Mouse (Mus musculus) lung, adult 2 months (tissue): ENCODE data around the gene Shisa5. TPM values are rescaled to one million over a fixed set of nuclear protein-coding genes. Genes with fewer than 3 reads are reported as not detected.

Experiments used
- DNase-seq: peaks from one replicate; pipeline ENCODE4 v3.0.0; 2022
- H3K4me1 ChIP-seq: fragments of 200-500 bp; 2 replicates; pipeline ENCODE4 v1.6.1; 2011; ENCODE audit warnings: low read length; ENCODE audit not compliant: control insufficient read depth, insufficient read depth
- H3K4me3 ChIP-seq: fragments of 200-500 bp; replicated peaks from 2 replicates; pipeline ENCODE3; 2011; ENCODE audit warnings: low read depth, mild to moderate bottlenecking, control low read depth, low read length; ENCODE audit errors: extremely low read depth
- CTCF ChIP-seq: fragments of 200-500 bp; IDR thresholded peaks from 2 replicates; pipeline ENCODE4 v1.5.1; 2011; ENCODE audit warnings: mild to moderate bottlenecking, low read length, control low read depth; ENCODE audit not compliant: insufficient read depth
- POLR2A ChIP-seq: fragments of 200-500 bp; IDR thresholded peaks from 2 replicates; pipeline ENCODE4 v1.6.1; 2011; ENCODE audit warnings: low read depth, mild to moderate bottlenecking, control low read depth, low read length, borderline replicate concordance; ENCODE audit errors: extremely low read depth
- WGBS: fragments of 180-500 bp; shearing (Covaris S2); methylation state at CpG from one replicate; pipeline ENCODE4 v1.1.7; 2018; 5-methylcytosine and 5-hydroxymethylcytosine counted together
- polyA plus RNA-seq: library from polyadenylated mRNA; depleted of rRNA; stranded (reverse); fragments of >200 nt; gene quantifications from 2 replicates; pipeline ENCODE4 v1.2.3, GENCODE M21; 2012

Gene Shisa5
- polyA plus RNA-seq, 1 experiment, result 918 TPM

- 81% methylated on average over 6 of the region's 6 CpGs for WGBS
- DNase-seq, result no peak
- TF ChIP-seq POLR2A (no peak), CTCF (no peak)
- no peaks in the 10 kb centered on the region; the same call in 1 of the 2 replicates for H3K4me1 ChIP-seq
- no peak overlapping the region for H3K4me3 ChIP-seq
Observed at GRCm38 (mm10) chr9:109032435-109032834, 5.9 kb upstream of the Shisa5 start.

- TF ChIP-seq CTCF, result no peak
- peak; percentile 61; the same call in 1 of the 2 replicates for TF ChIP-seq POLR2A
- WGBS, result 5% methylated on average over 8 of the region's 8 CpGs
- Histone ChIP-seq H3K4me3 (peak overlapping the region; percentile 87), H3K4me1 (peaks cover 18% of the 10 kb centered on the region)
- DNase-seq, result peak; percentile 69
Observed at GRCm38 (mm10) chr9:109038901-109039364, 568 bp downstream of the Shisa5 start.

- no peak for DNase-seq
- Histone ChIP-seq H3K4me3 (peak overlapping the region; percentile 87), H3K4me1 (peaks cover 18% of the 10 kb centered on the region)
- TF ChIP-seq POLR2A (no peak), CTCF (no peak)
- WGBS, result 36% methylated on average over 4 of the region's 4 CpGs
Observed at GRCm38 (mm10) chr9:109039681-109040080, 1.3 kb downstream of the Shisa5 start.

- TF ChIP-seq CTCF, result no peak
- TF ChIP-seq POLR2A, result no peak
- no peak for DNase-seq
- Histone ChIP-seq H3K4me1 (peaks cover 18% of the 10 kb centered on the region), H3K4me3 (peak overlapping the region; percentile 87)
- WGBS, result 35% methylated on average over 8 of the region's 8 CpGs
Observed at GRCm38 (mm10) chr9:109040216-109040615, 1.9 kb downstream of the Shisa5 start.

GRCm38 (mm10) chr9:109040906-109041305, 2.5 kb downstream of the Shisa5 start:
- 24% methylated on average over 6 of the region's 6 CpGs for WGBS
- TF ChIP-seq CTCF (no peak), POLR2A (no peak)
- Histone ChIP-seq H3K4me3 (peak overlapping the region; percentile 40), H3K4me1 (peaks cover 18% of the 10 kb centered on the region)
- DNase-seq, result no peak

GRCm38 (mm10) chr9:109041351-109041750, 3.0 kb downstream of the Shisa5 start:
- Histone ChIP-seq H3K4me1 (peaks cover 18% of the 10 kb centered on the region), H3K4me3 (peak overlapping the region; percentile 40)
- 25% methylated on average over 7 of the region's 7 CpGs for WGBS
- DNase-seq, result no peak
- TF ChIP-seq CTCF (no peak), POLR2A (no peak)

GRCm38 (mm10) chr9:109046306-109046705, 7.9 kb downstream of the Shisa5 start:
- Histone ChIP-seq H3K4me1 (peaks cover 6% of the 10 kb centered on the region), H3K4me3 (no peak overlapping the region)
- WGBS, result 28% methylated on average over 5 of the region's 5 CpGs
- peak; percentile 63 for DNase-seq
- TF ChIP-seq POLR2A (no peak), CTCF (peak; percentile 78)

- H3K4me3 ChIP-seq, result no peak overlapping the region
- WGBS, result 68% methylated on average over 7 of the region's 7 CpGs
- no peak for TF ChIP-seq POLR2A
- TF ChIP-seq CTCF, result no peak
- peaks cover 3% of the 10 kb centered on the region for H3K4me1 ChIP-seq
- DNase-seq, result no peak
Observed at GRCm38 (mm10) chr9:109049316-109049715, 11.0 kb downstream of the Shisa5 start.

GRCm38 (mm10) chr9:109049996-109050673, 11.8 kb downstream of the Shisa5 start:
- WGBS, result 85% methylated on average over 9 of the region's 9 CpGs
- no peak for DNase-seq
- Histone ChIP-seq H3K4me3 (no peak overlapping the region), H3K4me1 (peaks cover 6% of the 10 kb centered on the region)
- no peak for TF ChIP-seq CTCF

- Histone ChIP-seq H3K4me3 (no peak overlapping the region), H3K4me1 (peaks cover 6% of the 10 kb centered on the region)
- 67% methylated on average over 3 of the region's 3 CpGs for WGBS
- DNase-seq, result no peak
- TF ChIP-seq POLR2A (no peak), CTCF (no peak)
Observed at GRCm38 (mm10) chr9:109050674-109050997, 12.3 kb downstream of the Shisa5 start.
